Mouse (Mus musculus) midbrain, embryonic 16.5 days (tissue): ENCODE results near the gene Rasd1. TPM values are rescaled to one million over a fixed set of nuclear protein-coding genes. Genes with fewer than 3 reads are reported as not detected.

ENCODE experiments used
- ATAC-seq: fragments of 200-750 bp; cut with Nextera tagmentation; 2 replicates; pipeline ENCODE4 v1.8.0; 2017; ENCODE audit warnings: moderate TSS enrichment
- H3K27ac ChIP-seq: fragments of 300-500 bp; sonication (generic); 2 replicates; pipeline ENCODE4 v1.5.1; 2014; ENCODE audit warnings: mild to moderate bottlenecking, low read length, mixed read lengths
- H3K27me3 ChIP-seq: fragments of 300-500 bp; sonication (generic); 2 replicates; pipeline ENCODE4 v1.6.1; 2014; ENCODE audit warnings: low read depth, low read length, mixed read lengths; ENCODE audit not compliant: control insufficient read depth, insufficient read depth
- H3K36me3 ChIP-seq: fragments of 300-500 bp; sonication (generic); 2 replicates; pipeline ENCODE4 v1.6.1; 2014; ENCODE audit warnings: mild to moderate bottlenecking, low read length, moderate library complexity, mixed read lengths; ENCODE audit not compliant: control insufficient read depth, insufficient read depth
- H3K4me1 ChIP-seq: fragments of 300-500 bp; sonication (generic); 2 replicates; pipeline ENCODE4 v1.6.1; 2014; ENCODE audit warnings: mild to moderate bottlenecking, low read length, mixed read lengths; ENCODE audit not compliant: control insufficient read depth, insufficient read depth
- H3K4me2 ChIP-seq: fragments of 300-500 bp; sonication (generic); 2 replicates; pipeline ENCODE4 v1.6.1; 2014; ENCODE audit warnings: mild to moderate bottlenecking, low read length, mixed read lengths
- H3K4me3 ChIP-seq: fragments of 300-500 bp; sonication (generic); 2 replicates; pipeline ENCODE4 v1.5.1; 2014; ENCODE audit warnings: low read depth, mild to moderate bottlenecking, low read length, moderate library complexity, mixed read lengths
- H3K9ac ChIP-seq: fragments of 300-500 bp; sonication (generic); 2 replicates; pipeline ENCODE4 v1.6.1; 2014; ENCODE audit warnings: low read depth, low read length, mixed read lengths
- H3K9me3 ChIP-seq: fragments of 300-500 bp; sonication (generic); replicated peaks from 2 replicates; pipeline ENCODE4 v1.6.1; 2014; ENCODE audit warnings: mild to moderate bottlenecking, low read length, mixed read lengths; ENCODE audit not compliant: control insufficient read depth, poor library complexity, severe bottlenecking
- WGBS: fragments of 180-500 bp; shearing (Covaris S2); extraction: QIAGEN DNeasy Blood & Tissue Kit; methylation state at CpG from one replicate; pipeline ENCODE4 v1.1.7; 2014; 5-methylcytosine and 5-hydroxymethylcytosine counted together
- polyA plus RNA-seq: library from polyadenylated mRNA; unstranded; fragments of >200 nt; fragmentation: Nextera tagmentation; extraction: Ambion mirVana; gene quantifications from 2 replicates; pipeline ENCODE4 v1.2.1, GENCODE M21; 2015

Gene Rasd1
- polyA plus RNA-seq, 1 experiment from 2014 or later, result 2.5 TPM

- Histone ChIP-seq H3K4me1 (peaks cover 23% of the 10 kb centered on the region), H3K27me3 (peaks cover 19% of the 10 kb centered on the region), H3K4me3 (peak overlapping the region; percentile 44), H3K9me3 (no peaks in the 10 kb centered on the region), H3K9ac (peak overlapping the region; percentile 60), H3K4me2 (peak overlapping the region; percentile 94), H3K27ac (no peak overlapping the region), H3K36me3 (no peaks in the 10 kb centered on the region)
- ATAC-seq, result peak; percentile 14; the same call in 1 of the 2 replicates
- 2% methylated on average over 33 of the region's 33 CpGs for WGBS
Measured at GRCm38 (mm10) chr11:59964163-59964758, 483 bp downstream of the Rasd1 start.

GRCm38 (mm10) chr11:59963364-59964162, 1.2 kb downstream of the Rasd1 start:
- peaks cover 19% of the 10 kb centered on the region for H3K27me3 ChIP-seq
- WGBS, result 4% methylated on average over 34 of the region's 34 CpGs
- H3K27ac ChIP-seq, result no peak overlapping the region
- no peaks in the 10 kb centered on the region for H3K36me3 ChIP-seq
- H3K9ac ChIP-seq, result peak overlapping the region; percentile 60
- ATAC-seq, result no peak
- peaks cover 23% of the 10 kb centered on the region for H3K4me1 ChIP-seq
- H3K9me3 ChIP-seq, result no peaks in the 10 kb centered on the region
- H3K4me2 ChIP-seq, result peak overlapping the region; percentile 94
- H3K4me3 ChIP-seq, result peak overlapping the region; percentile 44

DNA sequence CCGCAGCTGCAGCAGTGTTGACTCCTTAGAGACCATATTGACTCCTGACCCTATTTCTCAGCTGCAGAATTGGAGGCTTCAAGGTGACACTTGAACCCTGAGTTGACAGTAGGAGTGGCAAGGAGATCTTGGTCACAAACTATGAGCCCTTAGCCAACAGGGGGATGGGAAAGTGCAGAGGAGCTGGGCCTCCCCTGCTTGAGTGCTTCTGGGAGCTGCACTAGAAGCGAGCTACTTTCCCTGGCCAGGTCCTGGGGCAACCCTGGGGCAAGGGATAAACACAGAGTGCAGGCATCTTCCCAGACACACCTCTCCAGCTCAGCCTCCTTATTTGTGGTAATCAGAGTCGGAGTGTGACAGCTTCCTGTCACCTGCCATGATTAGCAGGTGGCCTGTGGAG, 2.2 kb downstream of the Rasd1 start:
- no peak overlapping the region for H3K9ac ChIP-seq
- peaks cover 19% of the 10 kb centered on the region for H3K27me3 ChIP-seq
- H3K36me3 ChIP-seq, result no peaks in the 10 kb centered on the region
- peaks cover 23% of the 10 kb centered on the region for H3K4me1 ChIP-seq
- H3K27ac ChIP-seq, result no peak overlapping the region
- no peak overlapping the region for H3K4me2 ChIP-seq
- WGBS, result 84% methylated on average over 3 of the region's 3 CpGs
- H3K4me3 ChIP-seq, result no peak overlapping the region
- ATAC-seq, result no peak
- H3K9me3 ChIP-seq, result no peaks in the 10 kb centered on the region

GRCm38 (mm10) chr11:59961338-59961875, 3.3 kb downstream of the Rasd1 start:
- no peak overlapping the region for H3K4me2 ChIP-seq
- H3K36me3 ChIP-seq, result no peaks in the 10 kb centered on the region
- H3K9me3 ChIP-seq, result no peaks in the 10 kb centered on the region
- WGBS, result 88% methylated on average over 9 of the region's 9 CpGs
- no peak overlapping the region for H3K27ac ChIP-seq
- no peak for ATAC-seq
- no peak overlapping the region for H3K9ac ChIP-seq
- H3K4me1 ChIP-seq, result peaks cover 23% of the 10 kb centered on the region
- peaks cover 19% of the 10 kb centered on the region for H3K27me3 ChIP-seq
- no peak overlapping the region for H3K4me3 ChIP-seq

DNA sequence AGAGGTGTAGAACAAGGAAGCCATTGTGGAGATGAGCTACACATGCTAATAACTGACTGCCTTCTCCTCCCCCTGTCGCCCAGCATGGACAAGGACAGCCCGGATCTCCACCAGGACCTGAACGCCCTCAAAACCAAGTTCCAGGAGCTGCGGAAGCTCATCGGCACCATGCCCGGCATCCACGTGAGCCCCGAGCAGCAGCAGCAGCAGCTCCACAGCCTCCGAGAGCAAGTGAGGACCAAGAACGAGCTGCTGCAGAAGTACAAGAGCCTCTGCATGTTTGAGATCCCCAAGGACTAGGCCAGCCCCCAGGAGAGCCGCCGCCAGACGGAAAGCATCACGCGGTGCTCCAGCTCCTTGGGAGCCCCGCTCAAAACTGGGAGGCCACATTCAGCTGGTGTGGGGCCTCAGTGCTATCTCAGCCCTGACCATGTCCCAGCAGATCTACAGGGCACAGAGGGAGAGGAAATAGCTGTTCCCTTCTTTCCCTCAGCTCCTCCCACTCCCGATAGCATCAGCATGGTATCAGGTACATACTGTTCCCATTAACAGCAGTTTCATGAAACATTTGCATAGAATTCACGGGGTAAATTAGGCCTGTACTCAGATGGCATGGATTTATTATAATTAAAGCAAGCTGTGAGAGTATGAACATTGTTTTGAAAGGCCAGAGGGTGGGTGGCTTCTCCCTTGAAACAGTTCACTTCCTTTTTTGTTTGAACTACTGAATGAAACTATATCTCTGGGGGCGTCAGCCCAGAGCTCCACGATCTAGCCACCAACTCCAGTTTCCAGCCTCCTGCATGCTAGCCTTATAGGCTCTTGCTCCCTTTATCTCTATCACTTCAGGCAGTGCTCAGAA, 4.0 kb downstream of the Rasd1 start:
- peaks cover 19% of the 10 kb centered on the region for H3K27me3 ChIP-seq
- 92% methylated on average over 20 of the region's 20 CpGs for WGBS
- no peak overlapping the region for H3K27ac ChIP-seq
- no peak for ATAC-seq
- H3K4me1 ChIP-seq, result peaks cover 23% of the 10 kb centered on the region
- no peaks in the 10 kb centered on the region for H3K36me3 ChIP-seq
- H3K4me3 ChIP-seq, result no peak overlapping the region
- no peaks in the 10 kb centered on the region for H3K9me3 ChIP-seq
- no peak overlapping the region for H3K4me2 ChIP-seq
- no peak overlapping the region for H3K9ac ChIP-seq

DNA sequence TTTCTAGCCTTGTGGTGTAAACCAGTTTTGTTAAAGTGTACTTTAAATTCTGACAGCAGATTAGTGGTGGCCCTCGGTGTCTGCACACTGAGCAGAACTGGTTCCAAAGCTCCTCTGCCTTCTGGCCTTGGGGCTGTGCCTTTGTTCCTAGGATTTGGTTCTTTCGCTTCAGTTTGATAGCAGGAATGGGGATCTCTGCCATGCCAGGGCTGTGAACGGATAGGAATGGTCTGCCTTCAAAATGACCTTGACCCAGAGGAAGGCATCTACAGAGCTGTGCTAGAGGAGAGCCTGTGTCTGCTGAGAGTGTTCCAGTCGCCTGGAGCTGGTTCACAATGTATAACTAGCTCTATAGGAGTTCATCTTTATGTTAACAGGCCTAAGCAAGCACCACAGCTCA, 5.3 kb downstream of the Rasd1 start:
- Histone ChIP-seq H3K4me1 (peaks cover 13% of the 10 kb centered on the region), H3K9ac (no peak overlapping the region), H3K4me2 (no peak overlapping the region), H3K36me3 (no peaks in the 10 kb centered on the region), H3K27me3 (peaks cover 19% of the 10 kb centered on the region), H3K9me3 (no peaks in the 10 kb centered on the region), H3K27ac (no peak overlapping the region), H3K4me3 (no peak overlapping the region)
- 80% methylated on average over 4 of the region's 4 CpGs for WGBS
- no peak for ATAC-seq

DNA sequence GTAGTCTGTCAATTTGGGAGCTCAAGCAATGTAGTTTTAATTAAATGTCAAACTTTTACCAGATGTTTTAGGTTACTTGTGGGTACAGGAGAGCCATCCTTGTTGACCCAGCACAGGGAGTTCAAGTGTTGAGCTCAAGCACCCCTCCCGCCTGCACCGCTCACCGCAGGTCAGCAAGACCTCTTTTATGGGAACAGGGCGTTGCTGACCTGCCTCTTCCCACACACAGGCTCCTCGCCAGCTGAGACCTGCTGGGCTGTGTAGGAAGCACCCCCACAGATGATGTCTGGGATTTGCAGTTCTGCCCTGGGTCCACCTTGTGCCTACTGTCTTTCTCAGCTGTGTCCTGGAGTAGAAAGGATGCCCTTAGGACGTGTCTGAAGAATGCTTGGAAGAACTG, 8.0 kb downstream of the Rasd1 start:
- 87% methylated on average over 6 of the region's 6 CpGs for WGBS

GRCm38 (mm10) chr11:59952892-59953291, 11.9 kb downstream of the Rasd1 start:
- Histone ChIP-seq H3K9ac (no peak overlapping the region), H3K27me3 (no peaks in the 10 kb centered on the region), H3K4me2 (no peak overlapping the region), H3K27ac (no peak overlapping the region), H3K4me3 (no peak overlapping the region), H3K36me3 (no peaks in the 10 kb centered on the region), H3K4me1 (peaks cover 10% of the 10 kb centered on the region; the same call in 1 of the 2 replicates), H3K9me3 (no peaks in the 10 kb centered on the region)
- no peak for ATAC-seq
- WGBS, result 90% methylated on average over 14 of the region's 14 CpGs

More for the DNA sequence above, 8.0 kb downstream of the Rasd1 start:
- Histone ChIP-seq H3K9me3 (no peaks in the 10 kb centered on the region), H3K27ac (no peak overlapping the region), H3K9ac (no peak overlapping the region), H3K4me3 (no peak overlapping the region), H3K4me1 (0 out of 2 replicates have a peak, but pooled peaks cover 2% of the 10 kb centered on the region), H3K4me2 (no peak overlapping the region), H3K27me3 (no peaks in the 10 kb centered on the region), H3K36me3 (no peaks in the 10 kb centered on the region)
- no peak for ATAC-seq
